Mouse (Mus musculus) neutrophil, adult 65 days (primary cell): ENCODE measurements around the gene Smc6. TPM values are rescaled to one million over a fixed set of nuclear protein-coding genes. Genes with fewer than 3 reads are reported as not detected.

Source experiments
- total RNA-seq: library from RNA; stranded (reverse); gene quantifications from 2 replicates; pipeline ENCODE4 v1.2.4, GENCODE M21; 2023

Smc6 gene
- total RNA-seq = 23.6 and 26.3 TPM in 2 replicates

DNA sequence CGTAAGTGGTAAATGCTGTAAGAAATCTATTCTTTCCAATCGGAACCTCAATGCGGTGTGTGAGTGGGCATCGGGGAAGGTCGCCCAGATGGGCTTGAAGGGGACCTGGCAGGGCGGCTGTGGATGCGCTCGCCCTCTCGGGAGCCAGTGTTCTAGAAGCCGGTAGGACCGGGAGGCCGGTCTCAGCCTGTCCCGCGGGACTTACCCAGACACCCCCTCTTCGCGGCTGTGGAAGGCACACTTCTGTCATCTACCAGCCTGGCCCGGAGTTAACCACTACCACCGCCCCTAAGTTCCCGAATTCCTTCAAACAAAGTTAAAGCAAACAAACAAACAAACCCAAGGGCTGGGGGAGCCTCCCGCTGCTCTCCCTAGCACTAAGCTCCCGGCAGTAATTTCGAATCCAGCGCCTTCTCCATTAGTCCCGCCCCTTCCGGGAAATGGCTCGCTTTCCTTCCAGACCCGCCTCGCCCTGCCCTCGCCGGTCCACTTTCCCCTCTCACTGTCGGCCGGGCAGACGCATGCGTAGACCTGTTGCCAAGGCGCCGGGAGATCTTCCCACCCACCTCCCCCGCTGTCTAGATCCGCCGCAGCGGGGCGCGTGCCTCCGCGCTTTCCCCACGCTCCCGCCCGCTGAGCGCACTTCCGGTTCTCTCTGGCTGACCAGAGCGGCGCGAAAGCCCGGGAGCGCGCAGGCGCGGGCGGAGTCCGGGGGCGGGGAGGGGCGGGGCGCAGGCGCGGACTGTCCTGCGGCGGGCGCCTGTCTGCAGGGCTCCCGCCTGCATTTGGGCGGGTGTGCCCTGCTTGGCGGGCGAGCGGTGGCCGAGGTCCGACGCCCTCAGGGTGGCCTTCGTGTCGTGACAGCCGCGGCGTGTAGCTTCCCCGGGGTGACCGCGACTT, at the start of gene Smc6, which contains the start of gene Gen1:
Gene Smc6 (plus strand): TSS at position 505 of the 900 bp plus-strand sequence.
Gene Gen1 (minus strand): TSS at position 420 of the 900 bp plus-strand sequence.

Other genes starting within 250 kb of the Smc6 start
- gene Kcns3, start 114.8 kb upstream of the Smc6 start, total RNA-seq = not detected in 2 replicates
- not detected in 2 replicates for gene Msgn1, start 56.9 kb upstream of the Smc6 start, total RNA-seq
- gene Gen1, start 85 bp upstream of the Smc6 start, total RNA-seq = 7.3 and 11.6 TPM in 2 replicates
- not detected in 2 replicates for gene Vsnl1, start 170.7 kb downstream of the Smc6 start, total RNA-seq
- not detected in 2 replicates for gene Rad51ap2, start 190.2 kb downstream of the Smc6 start, total RNA-seq